Mouse (Mus musculus) gonadal fat pad, adult 2 months (tissue): ENCODE data around the gene Catspere2. TPM values are rescaled to one million over a fixed set of nuclear protein-coding genes. Genes with fewer than 3 reads are reported as not detected.
"Not testable (repeated sequence)": the region's sequence is repeated elsewhere in the genome, so short reads cannot be mapped to it uniquely, and the experiment has no call there.

Experiments used
- DNase-seq: peaks from one replicate; pipeline ENCODE4 v3.0.0-alpha.2; 2012; ENCODE audit warnings: low read depth
- polyA plus RNA-seq: library from polyadenylated mRNA; depleted of rRNA; stranded (reverse); fragments of >200 nt; gene quantifications from 2 replicates; pipeline ENCODE4 v1.2.3, GENCODE M21; 2012; rRNA removed

The Catspere2 gene
- polyA plus RNA-seq = 0.95 and 1.1 TPM in 2 replicates

- DNase-seq = peak; percentile 78
Observed at GRCm38 (mm10) chr1:177983024-177983450, at the start of gene Catspere2. Catspere2 (plus strand) TSS chr1:177983423.

DNA sequence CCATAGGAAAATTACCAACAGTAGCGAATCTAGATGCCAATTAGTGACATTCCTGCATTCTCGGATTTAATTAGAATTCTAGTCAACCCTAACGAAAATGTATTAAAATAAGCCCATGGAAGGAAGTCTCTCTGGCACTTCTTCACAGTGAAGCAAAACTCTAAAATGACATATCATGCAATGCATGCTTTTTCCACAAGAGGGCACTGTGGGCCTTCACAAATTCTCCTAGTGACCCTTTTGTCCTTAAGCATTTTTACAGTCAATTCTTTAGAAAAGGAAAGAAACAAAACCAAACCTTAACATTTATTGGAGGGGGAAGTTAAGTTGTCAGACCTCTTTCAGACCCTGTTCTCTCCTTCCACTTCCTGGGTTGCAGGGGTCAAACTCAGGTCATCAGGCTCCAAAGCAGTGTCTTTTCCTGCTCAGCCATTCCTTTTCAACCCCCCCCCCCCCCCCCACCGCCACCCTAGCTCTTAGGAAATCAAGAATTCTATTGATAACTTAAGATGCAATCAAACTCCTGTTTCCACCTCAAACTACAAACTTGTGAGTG lies 42.7 kb upstream of the Catspere2 start:
- DNase-seq = not testable (repeated sequence)

DNA sequence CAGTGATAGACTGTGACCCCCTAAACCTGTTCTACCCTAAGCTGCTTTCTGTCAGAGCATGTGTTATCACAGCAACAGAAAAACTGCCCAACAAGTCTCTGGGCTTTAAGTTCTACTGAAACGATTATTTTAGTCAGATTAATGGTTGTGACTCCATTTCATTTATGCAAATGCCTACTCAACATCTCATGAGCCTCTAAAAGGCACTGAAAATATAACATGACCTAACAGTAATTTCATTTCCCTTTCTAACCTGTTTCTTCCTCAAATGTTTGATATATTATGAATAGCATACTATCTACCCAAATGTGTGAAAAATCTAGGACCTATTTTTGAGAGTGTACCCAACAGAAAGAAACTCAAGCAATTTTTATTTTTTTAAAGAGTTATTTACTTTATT lies 1.9 kb upstream of the Catspere2 start:
- no peak for DNase-seq

DNA sequence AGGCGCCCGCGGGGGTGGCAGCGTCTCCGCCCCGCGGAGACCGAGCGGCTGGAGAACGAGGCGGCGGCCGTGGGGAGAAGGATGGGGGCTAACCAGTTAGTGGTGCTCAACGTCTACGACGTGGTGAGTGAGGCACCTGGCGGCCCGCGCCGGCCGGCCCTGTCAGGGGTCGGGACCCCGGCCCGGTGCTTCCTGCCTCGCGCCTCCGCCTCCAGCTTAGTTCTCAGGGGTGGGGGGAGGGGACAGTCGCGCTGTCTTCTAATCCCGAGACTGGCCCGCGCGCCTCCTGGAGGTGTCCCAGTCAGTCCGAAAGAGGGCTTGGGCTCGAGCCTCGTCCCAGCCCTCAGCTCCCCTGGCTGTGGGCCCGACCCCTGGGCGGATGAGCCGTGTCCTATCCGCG lies 359 bp downstream of the Catspere2 start:
- DNase-seq = not testable (repeated sequence)

- no peak for DNase-seq
Observed at GRCm38 (mm10) chr1:177984206-177984605, 983 bp downstream of the Catspere2 start.

DNA sequence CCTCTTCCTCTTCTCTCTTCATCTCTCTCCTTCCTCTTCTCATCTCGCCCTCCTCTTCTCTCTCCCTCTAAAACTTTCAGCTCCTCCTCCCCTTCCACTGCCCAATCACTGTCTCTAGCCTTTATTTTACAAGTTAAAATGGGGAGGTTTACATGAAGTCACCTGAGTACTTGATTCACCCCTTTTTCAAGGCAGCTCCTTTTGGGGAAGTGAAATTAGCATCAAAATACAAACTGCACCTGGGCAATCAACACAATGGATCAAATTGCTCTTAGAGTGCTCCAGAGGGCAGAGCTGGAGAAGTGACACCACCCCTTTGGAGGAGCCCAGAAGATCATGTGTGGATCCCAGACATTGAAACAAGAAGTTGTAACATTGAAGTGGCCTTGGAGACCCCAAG lies 4.3 kb downstream of the Catspere2 start:
- DNase-seq = not testable (repeated sequence)

GRCm38 (mm10) chr1:178072798-178073197 lies 89.6 kb downstream of the Catspere2 start:
- not testable (repeated sequence) for DNase-seq

DNA sequence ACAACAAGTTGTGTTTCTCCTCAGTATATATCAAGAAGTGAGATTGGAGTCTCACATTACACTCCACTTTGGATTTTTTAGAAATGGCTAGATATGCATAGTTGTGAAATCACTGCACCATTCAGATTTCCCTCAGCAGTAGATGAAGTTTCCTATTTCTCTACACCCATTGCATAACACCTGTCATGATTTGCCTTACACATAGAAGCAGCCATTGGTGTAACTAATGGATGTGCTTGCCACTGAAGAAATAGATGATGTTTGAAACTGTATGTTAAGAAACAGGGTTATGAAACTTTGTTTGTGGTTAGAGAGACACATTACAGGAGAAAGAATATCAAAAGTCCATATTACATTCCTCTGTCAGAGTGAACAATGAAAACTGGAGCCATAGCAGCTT lies 114.6 kb downstream of the Catspere2 start:
- DNase-seq = not testable (repeated sequence)

GRCm38 (mm10) chr1:178108514-178108913 lies 125.3 kb downstream of the Catspere2 start:
- DNase-seq = not testable (repeated sequence)

DNA sequence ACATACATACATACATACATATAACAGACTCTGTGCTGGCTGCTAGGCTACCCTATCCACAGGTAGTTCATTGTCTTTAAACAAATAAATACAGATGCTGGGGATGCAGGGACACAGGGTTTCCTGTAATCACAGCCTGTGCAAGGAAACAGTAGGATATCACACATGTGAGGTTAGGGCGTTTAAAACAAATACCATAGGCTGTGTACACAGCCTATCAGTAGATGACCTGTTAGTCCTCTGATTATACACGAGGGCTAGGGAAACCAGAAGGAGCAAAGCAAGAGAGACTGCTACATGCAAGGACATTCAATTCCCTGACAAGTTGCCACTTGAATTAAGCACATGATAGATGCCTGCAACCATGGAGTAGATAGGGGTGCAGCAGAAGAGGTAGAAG lies 139.0 kb downstream of the Catspere2 start:
- DNase-seq = not testable (repeated sequence)

DNA sequence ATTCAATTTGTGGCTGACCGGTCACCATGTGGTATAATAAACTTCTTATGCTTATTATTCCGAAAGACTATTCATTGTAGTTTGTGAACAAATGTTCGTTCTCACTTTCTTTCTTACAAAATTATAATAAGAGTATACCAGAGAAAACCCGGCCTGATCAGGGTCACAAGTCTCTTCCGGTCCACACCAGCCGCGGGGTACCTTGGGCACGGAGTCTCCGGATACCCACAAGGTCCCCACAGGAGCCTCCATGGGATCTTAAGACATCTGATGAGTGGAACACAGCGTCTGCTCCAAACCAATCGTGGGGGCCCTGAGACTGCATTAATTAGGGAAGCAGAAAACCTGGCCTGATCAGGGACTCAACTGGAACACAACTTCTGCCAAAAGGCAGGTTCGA lies 151.1 kb downstream of the Catspere2 start:
- DNase-seq = no peak

DNA sequence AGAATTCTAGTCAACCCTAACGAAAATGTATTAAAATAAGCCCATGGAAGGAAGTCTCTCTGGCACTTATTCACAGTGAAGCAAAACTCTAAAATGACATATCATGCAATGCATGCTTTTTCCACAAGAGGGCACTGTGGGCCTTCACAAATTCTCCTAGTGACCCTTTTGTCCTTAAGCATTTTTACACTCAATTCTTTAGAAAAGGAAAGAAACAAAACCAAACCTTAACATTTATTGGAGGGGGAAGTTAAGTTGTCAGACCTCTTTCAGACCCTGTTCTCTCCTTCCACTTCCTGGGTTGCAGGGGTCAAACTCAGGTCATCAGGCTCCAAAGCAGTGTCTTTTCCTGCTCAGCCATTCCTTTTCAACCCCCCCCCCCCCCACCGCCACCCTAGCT lies 163.3 kb downstream of the Catspere2 start:
- DNase-seq = not testable (repeated sequence)

- not testable (repeated sequence) for DNase-seq
Observed at GRCm38 (mm10) chr1:178146915-178147314, 163.7 kb downstream of the Catspere2 start.

DNA sequence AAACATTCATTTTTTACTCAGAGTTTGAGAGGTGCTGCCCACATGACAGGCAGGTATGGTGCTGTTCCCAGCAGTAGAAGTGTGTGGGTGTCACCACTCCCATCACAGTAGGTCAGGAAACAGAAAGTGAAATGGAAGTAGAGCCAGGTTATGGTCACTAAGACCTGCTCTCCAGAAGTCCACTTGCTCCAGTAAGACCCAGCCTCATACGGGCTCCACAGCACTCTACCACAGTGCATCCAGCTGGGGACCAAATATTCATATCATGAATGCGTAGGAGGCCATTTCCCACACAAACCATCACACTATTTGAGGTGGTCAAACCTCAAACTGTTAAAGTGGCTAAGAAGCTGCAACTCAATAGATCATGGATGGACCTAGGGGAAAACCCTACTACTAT lies 199.0 kb downstream of the Catspere2 start:
- no peak for DNase-seq

- no peak for DNase-seq
Observed at GRCm38 (mm10) chr1:178185591-178185990, 202.4 kb downstream of the Catspere2 start.

DNA sequence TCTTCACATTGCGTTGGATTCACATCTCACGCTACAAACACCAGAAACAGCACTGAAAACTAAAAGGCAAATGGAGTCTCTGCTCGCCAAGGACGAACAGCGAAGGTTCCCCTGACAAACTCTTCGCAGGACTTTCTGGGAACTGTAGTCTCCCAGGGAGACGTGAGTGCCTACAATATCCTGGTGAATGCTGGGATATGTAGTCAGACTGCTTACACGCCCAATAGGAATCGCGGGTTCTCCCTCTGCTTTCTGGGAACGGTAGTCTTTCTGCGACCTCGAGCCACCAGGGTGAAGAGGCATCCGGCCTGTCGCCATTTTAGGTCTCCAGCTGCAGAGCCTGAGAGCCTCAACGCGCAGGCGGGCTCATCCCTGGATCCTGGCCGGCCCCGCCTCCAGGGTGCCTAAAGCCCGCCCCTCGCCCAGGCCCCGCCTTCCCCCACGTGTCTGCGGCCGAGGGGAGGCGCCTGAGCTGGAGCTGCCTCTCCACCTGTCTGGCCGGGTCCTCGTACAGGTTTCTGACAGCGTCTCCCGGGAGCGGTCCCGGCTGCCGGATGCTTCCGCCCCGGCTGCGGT lies 204.1 kb downstream of the Catspere2 start, which contains the start of gene Desi2:
Gene Desi2 (plus strand): TSS at position 202 of the 576 bp plus-strand sequence.
- DNase-seq = peak; percentile 93

DNA sequence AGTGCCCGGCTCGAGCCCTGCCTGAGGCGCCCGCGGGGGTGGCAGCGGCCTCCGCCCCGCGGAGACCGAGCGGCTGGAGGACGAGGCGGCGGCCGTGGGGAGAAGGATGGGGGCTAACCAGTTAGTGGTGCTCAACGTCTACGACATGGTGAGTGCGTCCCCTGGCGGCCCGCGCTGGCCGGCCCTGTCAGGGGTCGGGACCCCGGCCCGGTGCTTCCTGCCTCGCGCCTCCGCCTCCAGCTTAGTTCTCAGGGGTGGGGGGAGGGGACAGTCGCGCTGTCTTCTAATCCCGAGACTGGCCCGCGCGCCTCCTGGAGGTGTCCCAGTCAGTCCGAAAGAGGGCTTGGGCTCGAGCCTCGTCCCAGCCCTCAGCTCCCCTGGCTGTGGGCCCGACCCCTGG lies 204.6 kb downstream of the Catspere2 start:
- DNase-seq = not testable (repeated sequence)

GRCm38 (mm10) chr1:178188386-178188785 lies 205.2 kb downstream of the Catspere2 start:
- DNase-seq = peak; percentile 24

DNA sequence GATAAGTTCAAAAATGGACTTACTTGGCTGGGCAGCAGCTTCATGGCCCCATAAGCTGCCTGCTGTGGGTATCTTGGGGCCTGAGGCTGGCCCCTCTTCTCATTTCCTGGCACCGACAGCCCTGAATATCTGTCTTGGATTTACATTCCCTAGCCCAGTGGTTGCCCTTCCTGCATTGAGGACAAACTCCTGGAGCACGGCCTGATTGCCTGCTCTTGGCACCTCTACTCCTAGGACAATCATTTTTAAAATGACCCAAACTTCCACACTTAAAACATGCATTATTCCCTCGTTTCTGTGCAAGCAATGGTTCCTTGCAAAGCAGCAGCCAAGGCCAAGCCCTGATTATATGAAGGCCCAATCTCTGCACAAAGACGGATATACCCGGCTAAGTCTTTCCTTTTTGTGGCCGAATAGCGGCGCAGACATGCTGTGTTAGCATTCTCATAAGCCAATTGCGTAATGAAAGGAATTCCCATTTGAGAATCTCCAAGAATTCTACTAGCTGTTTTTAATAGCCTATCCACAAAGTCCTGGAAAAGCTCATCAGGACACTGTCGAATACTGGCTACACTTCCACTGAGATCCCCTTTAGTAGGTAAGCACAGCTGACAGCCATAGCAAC lies 222.6 kb downstream of the Catspere2 start:
- DNase-seq = no peak

GRCm38 (mm10) chr1:178207856-178208255 lies 224.6 kb downstream of the Catspere2 start:
- DNase-seq = not testable (repeated sequence)

- DNase-seq = no peak
Observed at GRCm38 (mm10) chr1:178209966-178210365, 226.7 kb downstream of the Catspere2 start.

DNA sequence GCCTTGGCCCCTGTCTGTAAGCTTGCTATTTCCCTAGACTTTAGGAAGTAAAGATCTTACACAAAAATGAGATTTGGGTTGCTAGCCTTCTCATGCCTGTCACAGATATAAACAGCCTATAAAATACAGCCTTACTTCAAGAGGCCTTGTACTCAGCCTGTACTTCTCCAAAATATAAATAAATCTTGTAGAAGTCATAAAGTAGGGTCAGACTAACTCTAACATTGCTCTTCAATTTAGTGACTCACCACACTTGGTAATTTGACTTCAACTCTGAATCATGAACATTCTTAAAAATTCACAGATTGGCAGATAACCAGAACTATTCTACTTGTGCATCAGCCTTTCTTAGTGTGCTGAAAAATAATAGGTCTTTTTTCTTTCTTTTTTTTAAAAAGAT lies 233.9 kb downstream of the Catspere2 start:
- DNase-seq = no peak

DNA sequence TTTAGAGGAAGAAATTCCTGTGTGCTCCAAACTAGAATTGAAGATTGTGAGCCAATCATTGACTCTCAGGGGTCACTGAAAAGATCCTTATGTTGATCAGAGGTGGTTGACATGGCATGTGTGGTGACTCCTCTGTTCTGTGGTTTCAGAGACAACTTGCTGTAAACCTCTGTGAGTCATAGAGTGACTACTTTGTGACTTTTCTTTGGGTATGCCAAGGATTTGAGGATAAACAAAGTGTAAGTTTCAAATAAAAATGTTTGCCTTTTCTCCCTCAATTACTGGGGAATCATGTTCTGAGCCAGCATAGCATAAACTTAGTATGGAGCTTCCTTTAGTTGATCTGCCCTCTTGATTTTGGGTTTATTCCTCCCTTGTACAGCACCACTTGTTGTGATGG lies 235.1 kb downstream of the Catspere2 start:
- DNase-seq = no peak
